Mouse (Mus musculus) CH12.LX (cell line): Measurements from ENCODE around the gene Ntm.

ENCODE experiments used
- CTCF ChIP-seq, 2 experiments: IDR thresholded peaks in 1 of 2; conservative IDR thresholded peaks in 1 of 2; 2 replicates each; pipeline ENCODE4 v1.5.1; 2011 to 2012; ENCODE audit warnings: low read depth in 2 of 2, low read length in 2 of 2, improper control_type of control experiment in 1 of 2, inconsistent platforms in 1 of 2, mild to moderate bottlenecking in 1 of 2, moderate library complexity in 1 of 2
- E2F4 ChIP-seq: IDR thresholded peaks from 2 replicates; pipeline ENCODE4 v1.6.1; 2011; ENCODE audit warnings: low read depth, low read length, improper control_type of control experiment; ENCODE audit not compliant: insufficient replicate concordance
- EP300 ChIP-seq: IDR thresholded peaks from 2 replicates; pipeline ENCODE4 v1.6.1; 2011; ENCODE audit warnings: low read length, improper control_type of control experiment
- MYC ChIP-seq: IDR thresholded peaks from 2 replicates; pipeline ENCODE4 v1.6.1; 2011; ENCODE audit warnings: low read depth, mild to moderate bottlenecking, improper control_type of control experiment, low read length
- POLR2AphosphoS2 ChIP-seq: IDR thresholded peaks from 2 replicates; pipeline ENCODE4 v1.6.1; 2011; ENCODE audit warnings: low read depth, low read length, improper control_type of control experiment
- UBTF ChIP-seq: IDR thresholded peaks from 2 replicates; pipeline ENCODE4 v1.6.1; 2012; ENCODE audit warnings: low read depth, mild to moderate bottlenecking, inconsistent platforms, low read length, improper control_type of control experiment, moderate library complexity

DNA sequence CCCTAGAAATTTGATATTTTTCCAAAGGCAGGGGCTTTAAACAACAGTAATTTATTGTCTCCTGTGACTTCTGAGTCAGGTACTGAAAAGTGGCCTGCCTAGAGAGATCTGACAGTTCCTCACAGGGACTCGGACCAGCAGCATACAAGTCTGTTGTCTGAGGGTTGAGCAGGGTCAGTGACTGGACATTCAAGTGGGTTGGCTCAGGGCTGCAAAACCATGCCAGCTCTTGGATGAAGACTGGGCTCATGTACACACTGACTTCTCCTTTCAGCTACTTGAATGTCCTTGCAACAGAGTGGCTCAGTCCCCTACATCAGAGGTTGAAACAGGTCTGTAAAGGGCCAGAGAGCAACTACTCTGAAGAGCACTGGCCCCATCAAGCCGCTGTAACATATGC lies 797.2 kb downstream of the Ntm start:
- TF ChIP-seq EP300 (no peak), CTCF (conservative IDR thresholded peaks at IDR 0.05 in 1 of 2, IDR thresholded peaks at IDR 0.05 in 1 of 2; ENCODE audit: low read depth in 2 of 2, low read length in 2 of 2) (no peak), E2F4 (no peak), MYC (no peak), POLR2AphosphoS2 (no peak), UBTF (no peak)
